Mouse (Mus musculus) cerebellum, postnatal 4 days (tissue): ENCODE measurements around the gene Gm11985.

Source experiments
- DNase-seq, 2 experiments: peaks; one replicate each; pipeline ENCODE4 v3.0.0; 2022; ENCODE audit warnings: low spot score in 2 of 2, mixed read lengths in 1 of 2

Gene Gm11985

DNA sequence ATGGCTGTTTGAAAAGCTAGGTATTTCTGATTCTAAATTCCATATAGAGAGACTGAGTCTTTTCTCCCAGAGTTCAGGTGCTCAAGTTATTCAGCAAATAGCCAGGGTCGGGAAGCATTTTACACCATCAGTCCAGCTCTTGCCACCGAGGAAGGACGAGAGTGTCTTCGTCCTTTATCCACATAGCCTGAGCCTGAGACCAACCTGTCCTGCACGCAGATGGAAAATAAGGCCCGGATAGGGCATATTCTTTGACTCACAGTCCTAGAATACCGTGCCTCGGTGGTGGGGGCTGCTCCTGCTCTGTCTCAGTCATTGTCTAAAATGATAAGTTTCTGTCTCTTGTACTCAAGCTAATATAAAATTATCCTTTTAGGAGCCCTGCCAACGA lies 12.0 kb upstream of the Gm11985 start:
- no peak for DNase-seq

GRCm38 (mm10) chr11:7199736-7200392 lies 11.5 kb upstream of the Gm11985 start:
- peak in 1 of 2 experiments; percentile 63 for DNase-seq

GRCm38 (mm10) chr11:7198481-7199256 lies 10.3 kb upstream of the Gm11985 start:
- DNase-seq: no peak

DNA sequence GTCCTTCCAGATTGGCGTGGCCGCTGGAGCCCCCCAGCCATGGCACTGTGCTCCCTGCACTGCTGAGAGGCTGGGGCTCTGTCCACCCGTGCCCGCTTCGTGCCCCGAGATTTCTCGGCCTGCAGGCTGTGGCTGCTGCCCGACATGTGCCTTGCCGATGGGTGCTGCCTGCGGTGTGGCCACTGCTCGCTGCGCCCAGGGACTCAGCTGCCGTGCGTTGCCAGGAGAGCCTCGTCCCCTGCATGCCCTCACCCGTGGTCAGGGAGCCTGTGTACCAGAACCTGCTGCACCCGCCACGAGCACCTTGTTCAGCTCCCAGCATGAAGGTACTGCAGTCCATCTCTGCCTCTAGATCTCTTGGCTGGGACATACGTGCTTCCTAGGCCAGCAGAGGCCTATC lies 9.6 kb upstream of the Gm11985 start:
- no peak for DNase-seq

DNA sequence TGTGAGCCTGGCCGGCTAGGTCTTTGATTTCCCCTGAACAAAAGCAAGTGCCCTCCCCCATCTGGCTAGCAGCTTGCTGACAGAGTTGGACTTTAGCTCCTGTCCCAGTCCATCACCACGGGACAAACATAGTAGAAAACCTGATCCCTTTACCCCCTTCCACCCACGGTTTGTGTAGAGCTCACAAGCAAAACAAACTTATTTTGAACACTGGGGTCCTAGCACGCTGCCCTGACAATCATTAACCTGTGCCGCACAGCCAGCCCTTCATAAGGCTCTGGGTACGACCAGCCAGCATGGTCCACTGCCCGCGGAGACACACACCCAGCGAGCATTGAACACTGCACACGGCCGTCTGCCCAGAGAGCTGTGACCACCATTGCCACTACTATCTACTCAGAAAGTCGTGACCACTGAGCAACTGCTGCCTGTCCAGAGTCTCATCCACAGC lies 9.1 kb upstream of the Gm11985 start, which contains the start of gene Igfbp1:
Gene Igfbp1, plus strand, starts transcription at position 292 of the 451 bp plus-strand sequence.
- no peak for DNase-seq

- DNase-seq: no peak
Observed at GRCm38 (mm10) chr11:7195312-7195685, 6.9 kb upstream of the Gm11985 start.

DNA sequence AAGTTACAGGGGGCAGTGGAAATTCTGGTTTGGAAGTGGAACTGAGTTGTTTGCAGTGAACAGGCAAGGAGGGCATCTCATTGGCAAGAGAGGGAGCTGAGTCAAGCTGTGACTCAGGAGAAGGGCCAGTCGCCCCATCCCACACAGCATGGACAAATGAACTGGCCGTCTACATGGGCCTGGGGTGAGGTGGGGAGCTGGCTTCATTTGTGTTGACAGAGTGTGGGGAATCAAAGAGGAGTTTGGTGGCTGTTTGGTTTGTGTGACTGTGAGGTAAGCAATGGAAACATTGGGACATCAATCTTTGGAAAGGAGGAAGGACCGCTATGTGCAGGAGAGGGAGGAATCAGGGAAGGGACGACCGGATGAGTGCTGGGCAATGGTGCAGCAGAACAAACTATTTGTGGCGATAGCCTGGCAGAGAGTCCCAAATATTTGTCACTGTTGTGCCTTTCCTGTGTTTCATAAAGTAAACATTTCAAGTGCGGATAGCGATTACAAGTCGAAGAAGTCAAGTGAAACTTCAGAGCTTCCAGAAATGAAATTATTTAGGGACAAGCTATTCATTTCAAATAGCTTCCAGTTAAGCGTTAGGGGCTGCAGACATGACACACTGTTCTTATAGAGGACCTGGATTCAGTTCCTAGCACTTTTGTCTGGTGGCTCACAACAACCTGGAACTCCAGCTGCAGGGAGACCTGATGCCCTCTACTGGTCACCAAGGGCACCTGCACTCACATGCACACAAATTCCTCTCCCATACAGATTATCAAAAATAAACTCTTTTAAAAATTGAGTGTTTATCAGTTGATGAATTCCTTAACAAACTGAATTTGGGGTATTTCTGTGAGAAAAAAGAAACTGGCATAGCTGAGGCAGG lies 6.3 kb upstream of the Gm11985 start:
- no peak for DNase-seq

DNA sequence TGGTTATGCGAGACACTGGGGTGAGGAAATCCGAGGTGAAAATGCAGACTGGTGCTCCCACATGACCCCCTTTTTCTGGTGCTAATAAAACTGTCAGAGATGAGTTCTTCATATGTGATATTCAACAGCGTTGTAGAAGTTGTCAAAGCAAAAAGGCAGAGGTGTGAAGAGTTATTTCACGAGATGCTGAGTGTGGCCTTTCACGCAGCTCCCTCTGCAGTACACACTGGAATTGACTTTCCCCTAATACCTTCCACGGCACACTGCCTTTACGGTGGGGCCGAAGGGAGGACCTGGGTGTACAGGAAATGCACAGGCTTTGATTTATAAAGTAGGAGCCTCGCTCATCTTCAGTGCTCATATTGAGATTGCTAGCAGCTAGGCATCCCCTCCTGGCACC lies 4.8 kb upstream of the Gm11985 start:
- no peak for DNase-seq

DNA sequence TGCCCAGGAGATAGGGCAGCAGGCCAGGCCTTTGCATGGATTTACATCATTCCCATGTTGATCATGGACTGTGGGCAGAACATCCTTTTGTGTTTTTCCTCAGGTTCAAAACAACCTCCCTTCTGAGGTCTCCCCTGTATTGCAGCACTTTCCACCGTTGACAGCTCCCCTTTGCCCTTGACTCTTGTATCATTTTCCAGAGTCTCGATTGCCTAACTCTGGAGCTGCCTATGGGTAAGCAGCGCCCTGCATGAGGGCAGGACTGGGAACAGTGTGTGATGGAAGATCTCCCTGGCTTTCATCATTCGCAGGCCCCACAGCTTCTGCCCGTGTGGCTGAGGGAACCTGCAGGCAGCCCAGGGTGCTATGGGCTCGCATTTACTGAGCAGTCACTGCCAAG lies 4.3 kb upstream of the Gm11985 start:
- no peak for DNase-seq

DNA sequence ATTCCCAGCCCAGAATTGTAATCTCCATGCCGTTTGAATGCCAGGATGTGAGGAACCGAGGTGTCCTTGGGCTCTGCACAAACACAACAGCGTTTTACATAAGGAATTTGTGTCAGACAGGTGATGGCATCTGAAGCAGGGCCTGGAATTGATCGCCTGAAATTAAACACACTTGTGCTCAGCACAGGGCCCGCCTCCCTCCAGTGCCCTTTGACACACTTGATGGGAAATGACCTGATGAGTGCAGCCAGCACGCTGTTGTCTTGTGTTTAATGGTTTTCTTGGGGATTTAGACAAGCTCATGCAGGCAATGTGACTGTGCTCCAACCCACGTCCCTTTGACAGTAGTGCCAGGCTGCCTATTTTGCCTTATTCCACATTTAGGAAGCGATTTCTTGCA lies 897 bp downstream of the Gm11985 start:
- DNase-seq: no peak

- no peak for DNase-seq
Observed at GRCm38 (mm10) chr11:7184420-7184819, 3.9 kb downstream of the Gm11985 start.

DNA sequence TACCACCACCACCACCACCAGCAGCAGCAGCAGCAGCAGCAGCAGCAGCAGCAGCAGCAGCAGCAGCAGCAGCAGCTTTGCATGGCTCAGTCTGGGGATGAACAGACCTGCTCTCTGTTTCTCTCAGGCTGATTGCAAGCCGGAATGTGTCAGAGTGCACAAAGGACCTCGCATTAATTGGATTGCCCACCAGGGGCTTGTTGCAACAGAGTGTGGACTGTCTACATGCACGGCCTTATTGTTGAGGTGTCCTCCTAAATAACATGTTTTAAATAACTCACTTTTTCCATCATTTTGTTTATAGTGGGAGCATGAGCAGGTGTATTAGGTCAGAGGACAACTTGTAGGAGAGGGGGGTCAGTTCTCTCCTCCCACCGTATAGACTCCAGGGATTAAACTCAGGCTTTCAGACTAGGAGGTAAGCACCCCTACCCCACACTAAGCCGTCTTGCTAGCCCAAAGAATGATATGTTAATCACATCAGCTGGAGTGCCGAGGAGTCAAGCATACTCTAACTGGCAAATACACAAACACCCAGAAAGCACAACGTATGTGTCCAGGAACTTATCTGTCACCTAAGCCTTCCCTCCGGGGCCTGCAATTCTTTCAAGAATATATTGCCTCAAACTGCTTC lies 5.8 kb downstream of the Gm11985 start:
- DNase-seq: no peak

GRCm38 (mm10) chr11:7179276-7179675 lies 9.1 kb downstream of the Gm11985 start:
- DNase-seq: no peak

GRCm38 (mm10) chr11:7178724-7179123 lies 9.6 kb downstream of the Gm11985 start:
- no peak for DNase-seq

- DNase-seq: no peak
Observed at GRCm38 (mm10) chr11:7173664-7174063, 14.7 kb downstream of the Gm11985 start.

GRCm38 (mm10) chr11:7169645-7170044 lies 18.7 kb downstream of the Gm11985 start:
- DNase-seq: no peak

DNA sequence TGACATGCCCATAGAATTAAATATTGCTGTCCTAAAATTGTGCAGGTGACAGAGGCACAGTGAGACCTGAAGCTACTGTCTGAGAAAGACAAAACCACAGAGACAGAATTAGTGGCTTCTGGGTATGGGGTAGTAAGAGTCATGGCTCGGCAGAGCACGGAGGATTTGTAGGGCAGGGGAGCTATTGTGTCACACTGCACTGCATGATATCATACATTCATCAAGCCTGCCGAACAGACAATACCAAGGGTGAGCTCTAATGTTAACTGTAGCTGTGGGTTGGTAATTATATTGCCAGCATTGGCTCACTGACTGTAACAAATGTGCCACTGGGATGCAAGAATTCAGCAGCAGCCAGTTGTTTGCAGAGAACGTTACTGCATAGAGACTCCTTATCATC lies 24.0 kb downstream of the Gm11985 start:
- DNase-seq: no peak

DNA sequence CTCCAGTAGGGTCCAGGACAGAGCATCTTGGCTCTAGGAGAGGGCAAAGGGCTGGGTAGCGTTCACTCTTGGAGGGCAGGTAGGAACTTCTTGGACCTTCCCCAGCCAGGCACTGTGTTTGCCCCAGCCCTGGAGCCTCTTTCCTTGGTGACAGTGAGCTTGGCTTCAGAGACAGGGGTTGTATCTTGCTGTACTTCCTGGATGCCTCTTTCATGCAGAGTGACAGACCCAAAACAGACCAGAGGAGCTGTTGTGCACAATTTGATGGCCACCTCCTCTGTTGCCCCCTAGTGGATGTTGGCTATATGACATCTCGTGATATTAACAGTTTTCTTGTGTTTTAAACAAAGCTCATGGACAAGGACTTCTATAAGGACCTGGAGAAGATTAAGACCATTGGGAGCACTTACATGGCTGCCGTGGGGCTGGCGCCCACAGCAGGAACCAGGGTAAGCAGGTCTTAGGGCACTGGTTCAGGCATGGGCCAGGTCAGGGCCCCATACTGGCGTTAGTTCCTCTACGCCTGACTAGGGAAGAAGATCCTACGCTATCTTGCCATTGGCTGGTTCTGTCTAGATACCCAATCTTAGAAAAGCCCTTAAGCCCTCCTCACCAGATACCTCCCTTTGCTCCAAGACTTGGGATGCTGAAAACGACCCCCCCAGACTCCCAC lies 26.7 kb downstream of the Gm11985 start:
- peak in 1 of 2 experiments; percentile 39 for DNase-seq

GRCm38 (mm10) chr11:7160637-7161101 lies 27.7 kb downstream of the Gm11985 start:
- no peak for DNase-seq

- DNase-seq: no peak
Observed at GRCm38 (mm10) chr11:7160146-7160545, 28.2 kb downstream of the Gm11985 start.

- no peak for DNase-seq
Observed at GRCm38 (mm10) chr11:7158196-7158595, 30.2 kb downstream of the Gm11985 start.
